Mouse (Mus musculus): ENCODE data around the gene Taf12. TPM values are rescaled to one million over a fixed set of nuclear protein-coding genes. Genes with fewer than 3 reads are reported as not detected.
"Not testable (repeated sequence)": the region's sequence is repeated elsewhere in the genome, so short reads cannot be mapped to it uniquely, and the experiment has no call there.

The Taf12 gene
- total RNA-seq, 2 experiments from 2014 or later: 34.7 to 38.4 TPM

DNA sequence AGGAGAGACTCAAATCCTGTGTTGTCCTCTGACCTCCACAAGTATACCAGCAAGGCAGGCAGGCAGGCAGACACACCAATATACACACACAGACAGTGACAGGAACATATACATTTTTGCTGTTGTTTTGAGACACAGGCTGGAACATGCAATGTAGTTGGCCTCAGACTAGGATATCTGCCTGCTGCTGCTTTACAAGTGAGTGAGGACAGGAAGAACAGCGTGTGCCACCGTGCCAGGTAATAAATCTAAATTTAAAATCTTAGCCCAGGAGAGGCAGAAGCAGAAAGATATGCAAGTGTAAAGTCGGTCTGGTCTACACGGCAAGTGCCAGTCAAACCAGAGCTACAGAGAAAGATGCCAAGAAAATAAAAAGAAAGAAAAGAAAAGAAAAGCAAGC, 14.9 kb upstream of the Taf12 start:
- peak; percentile 23 for DNase-seq
- TF ChIP-seq CTCF (IDR thresholded peaks at IDR 0.05): no peak
- Histone ChIP-seq H3K27ac (peak overlapping the region; percentile 97), H3K4me3 (peak overlapping the region; percentile 86)
- intact Hi-C loops (cut with DNase I): no loop called here

DNA sequence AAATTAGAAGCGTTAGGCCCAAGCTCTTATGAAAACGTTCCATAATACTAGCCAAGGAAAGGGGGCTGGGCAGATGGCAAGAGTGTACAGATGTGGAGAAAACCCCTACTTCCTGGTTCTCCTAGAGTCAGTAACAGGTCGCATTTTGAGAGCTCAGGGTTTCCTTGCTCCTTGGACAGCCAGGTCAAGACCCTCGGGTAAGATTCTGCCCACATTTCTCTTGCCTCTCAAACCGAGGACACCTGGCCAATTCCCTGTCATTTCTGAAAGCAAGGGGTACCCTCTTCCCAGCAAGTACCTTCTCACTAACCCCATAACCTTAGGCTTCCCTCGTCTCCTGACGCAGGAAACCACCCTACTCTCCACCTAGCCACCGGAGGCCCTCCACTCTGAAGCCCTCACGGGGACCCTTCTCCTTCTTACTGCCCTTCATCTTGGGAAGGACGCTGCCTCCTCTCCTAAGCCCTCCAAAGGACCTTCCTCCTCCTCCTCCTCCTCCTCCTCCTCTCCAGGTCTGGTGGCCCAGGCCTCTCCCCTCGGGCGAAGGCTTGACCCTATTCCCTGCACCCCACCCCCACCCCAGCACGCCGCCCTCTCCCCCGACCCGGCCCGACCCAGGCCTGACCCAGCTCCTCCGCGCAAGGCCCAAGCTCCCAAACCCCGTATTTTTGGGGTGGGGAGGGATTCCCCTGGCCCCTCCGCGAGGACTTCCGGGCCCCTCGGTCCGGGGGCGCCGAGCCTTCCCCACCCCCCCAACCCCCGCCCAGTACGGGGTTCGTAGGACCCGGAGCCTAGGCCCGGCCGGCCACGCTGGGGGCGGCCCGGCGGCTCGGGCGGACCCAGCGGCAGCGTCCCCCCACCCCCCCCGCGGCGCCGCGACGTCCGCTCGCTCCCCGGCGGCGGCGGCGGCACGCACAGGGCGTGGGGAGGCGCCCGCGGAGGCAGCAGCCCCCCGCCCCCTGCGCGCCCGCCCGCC, 13.5 kb upstream of the Taf12 start:
- intact Hi-C loops (cut with DNase I): loop anchor here (2.0 kb wide), 1 partner anchor 48 kb away; the partner anchor contains the start of gene Ythdf2
- Histone ChIP-seq H3K27ac (peak overlapping the region; percentile 97), H3K4me3 (peak overlapping the region; percentile 86)
- peak; percentile 84 for DNase-seq
- no peak for TF ChIP-seq CTCF (IDR thresholded peaks at IDR 0.05)

DNA sequence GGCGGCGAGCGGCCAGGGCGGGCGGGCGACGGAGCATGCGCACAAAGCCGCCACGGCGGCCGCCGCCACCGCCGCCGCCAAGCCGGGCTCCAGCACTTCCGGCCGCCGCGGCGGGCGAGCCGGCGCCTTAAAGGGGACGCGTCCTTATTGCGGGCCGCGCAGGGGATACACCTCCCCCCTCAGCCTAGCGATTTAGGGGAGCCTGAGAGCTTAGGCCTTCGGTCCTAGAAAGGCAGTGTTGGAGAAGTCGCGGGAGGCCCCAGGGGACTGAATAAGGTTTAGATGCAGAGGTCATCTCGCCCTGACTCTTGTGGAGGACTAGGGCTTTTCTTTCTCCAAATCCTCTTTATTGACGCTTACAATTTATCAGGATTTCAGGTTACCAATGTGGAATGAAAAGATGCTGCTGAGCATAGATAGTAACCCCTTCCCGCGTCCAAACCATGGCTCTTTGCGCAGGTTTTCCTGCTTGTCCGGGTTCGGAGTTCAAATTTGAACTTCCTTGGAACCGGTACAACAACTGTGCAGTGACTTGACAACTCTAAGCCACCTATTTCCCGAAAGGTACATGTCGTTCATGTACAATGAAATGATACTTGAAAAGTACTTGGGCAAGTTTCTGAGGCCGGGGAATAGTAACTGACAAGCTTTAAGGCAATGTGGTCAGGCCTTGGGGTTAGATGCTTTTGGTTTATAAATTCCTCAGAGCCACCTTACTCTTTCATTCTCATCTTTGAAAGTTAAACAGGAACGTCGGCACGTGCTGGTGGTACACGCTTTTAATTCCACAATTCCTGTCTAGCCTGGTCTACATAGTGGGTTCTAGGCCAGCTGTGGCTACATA, 12.4 kb upstream of the Taf12 start, which contains the start of gene Gmeb1:
Gene Gmeb1 (minus strand): TSS at position 89 of the 844 bp plus-strand sequence.
- no peak for TF ChIP-seq CTCF (IDR thresholded peaks at IDR 0.05)
- intact Hi-C loops (cut with DNase I): loop anchor here (2.0 kb wide), 1 partner anchor 49 kb away; the partner anchor contains the start of gene Ythdf2
- peak; percentile 91 for DNase-seq
- peak within 1 kb of the TSS; percentile 97 for H3K27ac ChIP-seq
- H3K4me3 ChIP-seq: peak within 1 kb of the TSS; percentile 86

DNA sequence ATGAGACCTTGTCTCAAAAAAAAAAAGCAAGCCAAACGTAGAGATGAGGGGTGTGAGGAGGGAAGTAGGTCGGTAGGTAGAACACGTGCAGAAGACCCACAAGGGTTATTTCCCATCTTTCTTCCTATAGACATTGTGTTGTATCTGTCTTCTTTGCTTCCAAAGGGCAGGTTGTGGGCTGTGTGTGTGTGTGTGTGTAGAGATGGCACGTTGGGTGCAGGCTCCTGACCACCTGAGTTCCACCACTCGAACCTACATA, 11.9 kb upstream of the Taf12 start:
- no peak for TF ChIP-seq CTCF (IDR thresholded peaks at IDR 0.05)
- intact Hi-C loops (cut with DNase I): no loop called here
- H3K27ac ChIP-seq: peak overlapping the region; percentile 96; the same call in 1 of the 2 replicates
- peak overlapping the region; percentile 86 for H3K4me3 ChIP-seq
- no peak for DNase-seq

DNA sequence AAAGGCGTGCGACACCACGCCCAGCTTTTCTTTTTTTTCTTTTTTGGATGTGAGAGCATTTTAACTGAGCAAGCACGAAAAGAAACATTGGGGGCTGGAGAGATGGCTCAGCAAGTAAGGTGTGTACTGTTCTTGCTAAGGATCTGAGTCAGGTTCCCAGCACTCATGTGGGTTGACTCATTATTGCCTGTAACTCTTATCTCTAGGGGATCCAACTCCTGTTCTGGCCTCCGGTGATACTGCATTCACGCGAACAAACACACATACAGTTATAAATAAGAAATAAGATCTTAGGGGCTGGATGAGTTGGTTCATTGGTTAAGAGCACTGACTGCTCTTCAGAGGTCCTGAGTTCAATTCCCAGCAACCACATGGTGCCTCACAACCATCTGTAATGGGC, 10.9 kb upstream of the Taf12 start:
- DNase-seq: no peak
- H3K27ac ChIP-seq: no peak overlapping the region
- no peak overlapping the region for H3K4me3 ChIP-seq
- intact Hi-C loops (cut with DNase I): no loop called here
- TF ChIP-seq CTCF (IDR thresholded peaks at IDR 0.05): no peak

DNA sequence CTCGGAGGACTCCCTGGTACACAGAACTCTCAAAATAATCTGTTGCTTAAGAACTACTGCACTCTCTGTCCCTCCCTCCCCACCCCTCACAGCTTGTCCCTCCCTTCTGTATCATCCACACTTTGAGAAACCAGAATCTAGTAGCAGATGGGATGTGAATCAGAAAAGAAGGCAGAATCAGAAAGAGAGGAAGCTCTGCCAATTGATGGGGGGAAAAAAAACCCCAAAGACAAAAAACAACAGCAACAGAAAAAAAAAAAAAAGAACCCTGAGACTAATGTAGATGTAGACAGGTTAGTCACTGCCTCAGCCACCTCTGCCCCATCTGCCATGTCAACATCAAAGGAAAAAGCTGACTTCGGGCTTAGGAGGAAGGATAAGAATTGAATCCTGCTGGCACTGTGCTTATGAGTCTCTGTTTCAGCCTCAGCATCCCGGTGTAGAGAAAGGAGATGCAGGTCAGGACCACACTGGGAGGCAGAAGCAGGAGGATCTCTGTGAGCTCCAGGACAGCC, 7.3 kb upstream of the Taf12 start:
- DNase-seq: no peak
- Histone ChIP-seq H3K4me3 (no peak overlapping the region), H3K27ac (no peak overlapping the region)
- no peak for TF ChIP-seq CTCF (IDR thresholded peaks at IDR 0.05)
- intact Hi-C loops (cut with DNase I): no loop called here

DNA sequence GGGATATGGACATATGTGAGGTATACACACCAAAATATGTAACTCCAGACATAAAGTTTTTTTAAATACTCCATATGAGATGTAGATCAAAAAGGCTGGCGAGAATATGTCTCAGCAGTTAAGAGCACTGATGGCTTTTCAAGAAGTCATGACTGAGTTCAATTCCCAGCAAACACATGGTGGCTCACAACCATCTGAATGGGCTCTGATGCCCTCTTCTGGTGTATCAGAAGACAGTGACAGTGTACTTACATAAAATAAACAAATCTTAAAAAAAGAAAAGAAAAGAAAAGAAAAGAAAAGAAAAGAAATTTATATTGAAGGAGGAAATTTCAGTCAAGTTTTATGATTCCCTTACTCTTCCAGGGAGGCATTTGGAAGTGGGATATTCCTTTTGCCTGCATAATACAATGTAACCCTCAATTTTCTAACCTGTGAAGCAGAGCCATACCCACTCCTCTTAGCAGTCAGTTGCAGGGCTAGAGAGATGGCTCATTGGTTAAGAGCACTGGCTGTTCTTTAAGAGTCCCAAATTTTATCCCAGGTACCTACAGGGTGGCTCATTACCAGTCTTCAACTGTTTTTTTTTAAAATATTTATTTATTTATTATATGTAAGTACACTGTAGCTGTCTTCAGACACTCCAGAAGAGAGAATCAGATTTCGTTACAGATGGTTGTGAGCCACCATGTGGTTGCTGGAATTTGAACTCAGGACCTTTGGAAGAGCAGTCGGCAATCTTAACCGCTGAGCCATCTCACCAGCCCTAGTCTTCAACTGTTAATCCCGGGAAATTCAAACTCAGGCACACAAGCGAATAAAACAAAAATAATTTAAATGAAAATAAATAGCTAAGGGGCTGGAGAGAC, 5.1 kb upstream of the Taf12 start:
- Histone ChIP-seq H3K4me3 (peak overlapping the region; percentile 71), H3K27ac (peak overlapping the region; percentile 98)
- peak; percentile 53 for TF ChIP-seq CTCF (IDR thresholded peaks at IDR 0.05)
- no peak for DNase-seq
- intact Hi-C loops (cut with DNase I): no loop called here

DNA sequence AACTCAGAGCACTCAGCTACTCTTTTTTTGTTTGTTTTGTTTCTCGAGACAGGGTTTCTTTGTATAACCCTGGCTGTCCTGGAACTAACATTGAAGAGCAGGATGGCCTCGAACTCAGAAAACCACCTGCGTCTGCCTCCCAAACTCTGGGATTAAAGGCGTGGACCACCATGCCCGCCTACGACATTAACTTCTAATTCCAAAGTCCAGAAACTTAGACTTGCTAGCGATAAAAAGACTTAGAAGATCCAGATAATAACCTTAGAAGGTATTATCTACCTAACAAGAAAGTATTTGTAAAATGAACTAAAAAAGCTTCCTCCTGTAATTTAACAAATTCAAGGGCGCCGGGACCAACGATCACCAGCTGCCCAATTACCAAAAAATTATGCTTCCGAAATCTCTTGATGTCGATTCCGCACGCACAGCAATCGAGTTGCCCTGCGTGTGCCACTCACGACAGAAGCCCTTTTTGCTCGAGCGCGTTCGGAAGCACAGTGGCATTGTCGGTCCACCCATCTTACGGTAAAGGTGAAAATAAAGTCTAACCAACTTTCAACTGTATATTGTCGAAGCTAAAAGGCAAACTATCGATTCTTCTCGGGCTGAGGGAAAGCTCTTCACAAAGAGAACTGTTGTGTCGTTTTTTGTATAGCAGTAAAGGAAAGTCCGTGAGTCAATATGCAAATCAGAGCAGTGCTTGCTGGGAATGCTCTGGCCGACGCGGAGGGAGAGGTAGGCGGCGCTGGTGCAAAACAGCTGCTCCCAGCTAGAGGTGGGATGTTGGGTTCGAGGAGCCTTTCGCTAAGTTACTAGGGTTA, 4.2 kb upstream of the Taf12 start:
- peak; percentile 61 for TF ChIP-seq CTCF (IDR thresholded peaks at IDR 0.05)
- intact Hi-C loops (cut with DNase I): loop anchor here (5.0 to 10.0 kb wide), 2 partner anchors 152 to 245 kb away; partner anchors contain the start of genes Phactr4 and Sesn2
- peak; percentile 89 for DNase-seq
- H3K27ac ChIP-seq: peak overlapping the region; percentile 98
- peak overlapping the region; percentile 71 for H3K4me3 ChIP-seq

DNA sequence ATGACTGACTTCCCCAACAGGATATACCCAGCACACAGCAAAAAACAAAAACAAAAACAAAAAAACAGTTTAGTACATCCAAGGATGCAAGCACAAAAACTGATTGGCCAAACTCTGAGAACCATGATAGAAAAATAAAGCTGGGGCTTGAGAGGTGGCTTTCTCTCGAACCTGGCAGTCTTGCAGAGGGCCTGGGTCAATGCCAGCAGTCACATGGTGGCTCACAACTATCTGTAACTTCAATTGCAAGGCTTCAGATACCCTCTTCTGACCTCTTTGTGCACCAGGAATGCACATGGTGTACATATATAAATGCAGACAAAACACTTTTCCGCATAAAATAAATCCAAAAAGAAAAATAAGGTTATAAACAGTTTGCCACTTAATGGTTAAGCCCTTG, 1.0 kb upstream of the Taf12 start:
- intact Hi-C loops (cut with DNase I): loop anchor here (5.0 to 10.0 kb wide), 2 partner anchors 149 to 242 kb away; partner anchors contain the start of genes Phactr4 and Sesn2
- TF ChIP-seq CTCF (IDR thresholded peaks at IDR 0.05): no peak
- Histone ChIP-seq H3K27ac (peak overlapping the region; percentile 96), H3K4me3 (peak overlapping the region; percentile 90)
- DNase-seq: peak; percentile 36

DNA sequence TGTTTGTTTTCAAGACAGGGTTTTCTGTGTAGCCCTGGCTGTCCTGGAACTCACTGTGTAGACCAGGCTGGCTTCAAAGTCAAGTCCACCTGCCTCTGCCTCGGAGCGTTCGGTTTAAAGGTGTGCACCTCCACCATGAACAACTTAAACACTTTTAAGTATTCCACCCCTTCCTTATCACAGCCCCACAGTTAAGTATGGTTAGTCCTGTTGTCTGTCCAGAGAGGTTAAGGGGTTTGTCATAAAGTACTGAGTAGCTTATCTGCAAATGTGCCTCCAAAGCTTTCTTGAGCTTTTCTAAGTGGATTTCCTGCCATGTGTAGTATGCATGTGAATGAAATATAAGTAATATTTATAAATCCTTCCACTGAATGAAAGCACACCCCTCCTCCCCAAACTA, 1.8 kb downstream of the Taf12 start:
- intact Hi-C loops (cut with DNase I): loop anchor here (2.0 to 10.0 kb wide), 2 partner anchors 29 to 239 kb away; partner anchors contain the start of gene Sesn2
- no peak overlapping the region for H3K4me3 ChIP-seq
- H3K27ac ChIP-seq: no peak overlapping the region
- DNase-seq: no peak
- no peak for TF ChIP-seq CTCF (IDR thresholded peaks at IDR 0.05)

DNA sequence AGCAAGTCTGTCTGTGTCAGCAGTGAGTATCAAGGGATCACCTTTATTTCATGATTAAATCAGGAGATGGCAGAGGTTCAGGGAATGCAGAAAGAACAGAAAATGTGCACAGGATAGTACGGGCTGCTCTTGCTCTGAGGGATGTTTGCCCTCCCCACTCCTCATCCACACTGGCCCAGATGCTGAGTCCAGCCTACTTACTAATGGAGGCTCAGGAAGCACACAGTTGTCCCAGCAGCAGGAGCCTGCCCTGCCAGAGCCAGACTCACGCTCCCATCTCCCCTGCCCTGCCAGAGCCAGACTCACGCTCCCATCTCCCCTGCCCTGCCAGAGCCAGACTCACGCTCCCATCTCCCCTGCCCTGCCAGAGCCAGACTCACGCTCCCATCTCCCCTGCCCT, 14.7 kb downstream of the Taf12 start:
- H3K27ac ChIP-seq; intact Hi-C loops (cut with DNase I); H3K4me3 ChIP-seq; DNase-seq: not testable (repeated sequence)
